Mouse (Mus musculus): Measurements from ENCODE around the gene Adpgk. TPM values are rescaled to one million over a fixed set of nuclear protein-coding genes. Genes with fewer than 3 reads are reported as not detected.

Adpgk gene
- total and polyA plus RNA-seq, 2 experiments from 2014 or later: 16.2 to 26.8 TPM

DNA sequence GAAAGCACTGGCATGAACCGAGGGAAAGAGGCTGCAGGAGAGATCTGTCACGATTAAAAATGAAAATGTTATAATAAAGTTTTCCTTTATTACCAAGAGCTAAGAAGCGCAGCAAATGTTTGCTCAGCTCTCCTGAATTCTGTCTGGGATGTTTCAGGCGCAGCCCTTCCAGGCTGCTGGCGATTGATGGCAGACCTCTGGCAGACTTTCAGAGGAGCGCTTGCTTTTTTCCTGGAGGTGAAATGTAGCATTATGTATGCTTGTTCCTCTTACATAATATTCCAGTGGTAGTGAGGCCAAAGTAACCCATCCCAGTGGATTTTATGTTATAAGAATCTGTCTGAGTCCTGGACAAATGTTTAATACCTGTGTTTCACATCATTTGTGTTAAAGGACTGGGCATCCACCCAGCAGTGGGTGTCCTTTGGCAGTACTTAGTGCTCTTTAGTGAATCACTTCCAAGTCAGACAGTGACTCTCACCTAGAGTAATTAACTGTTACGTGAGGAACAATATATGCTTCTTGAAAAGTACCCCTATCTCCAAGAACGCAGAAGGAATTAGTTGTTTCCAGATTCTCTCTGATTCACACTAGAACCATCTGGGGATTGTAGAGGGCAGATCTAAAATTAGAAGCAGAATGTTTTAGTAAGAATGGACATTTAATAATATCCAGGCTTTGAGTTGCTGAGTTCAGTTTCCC is 19.4 kb downstream of the Adpgk start:
- ATAC-seq: no peak
- H3K4me1 ChIP-seq (ENCODE audit: insufficient read depth): no peaks in the 10 kb centered on the region

GRCm38 (mm10) chr9:59311284-59311670 is 19.9 kb downstream of the Adpgk start:
- ATAC-seq (no peak), DNase-seq (no peak)
- 30% methylated on average over 3 of the region's 3 CpGs for WGBS

More for the DNA sequence above, 19.4 kb downstream of the Adpgk start:
- TF ChIP-seq CTCF (IDR thresholded peaks at IDR 0.05; ENCODE audit: low read depth): no peak
- 83% methylated on average over 8 of the region's 8 CpGs for WGBS
- H3K4me2 ChIP-seq (ENCODE audit: low read depth): no peak overlapping the region
- H3K36me3 ChIP-seq (ENCODE audit: insufficient read depth): peaks cover 51% of the 10 kb centered on the region
- H3K9ac ChIP-seq: no peak overlapping the region
- H3K27ac ChIP-seq (ENCODE audit: low read depth, low read length): no peak overlapping the region
- no peak overlapping the region for H3K4me3 ChIP-seq (ENCODE audit: low read depth, low read length)
- H3K9me3 ChIP-seq (ENCODE audit: low read length): no peaks in the 10 kb centered on the region
- no peak for DNase-seq
- H3K27me3 ChIP-seq (ENCODE audit: insufficient read depth, low read length): no peaks in the 10 kb centered on the region

DNA sequence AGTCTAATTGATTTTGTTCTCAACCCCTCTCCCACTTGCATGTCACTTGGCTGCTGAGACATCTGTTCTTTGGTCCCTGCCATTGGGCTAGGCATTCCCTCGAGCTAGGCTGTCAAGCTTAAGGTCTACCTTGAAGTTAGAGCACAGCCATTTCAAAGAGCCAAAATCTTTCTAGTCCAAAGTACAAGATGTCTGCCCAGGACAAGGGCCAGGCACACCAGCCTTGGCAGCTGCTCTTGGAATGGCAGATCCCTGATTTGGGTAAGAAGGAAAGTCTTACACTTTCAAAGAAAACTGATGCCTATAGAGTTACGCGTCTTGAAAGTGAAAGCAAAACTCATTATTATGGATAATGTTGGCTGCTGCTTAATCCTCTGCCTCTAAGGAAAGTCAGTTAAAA is 24.8 kb downstream of the Adpgk start:
- H3K27ac ChIP-seq (ENCODE audit: low read depth, low read length): no peak overlapping the region
- TF ChIP-seq CTCF (IDR thresholded peaks at IDR 0.05; ENCODE audit: low read depth): no peak
- H3K27me3 ChIP-seq (ENCODE audit: insufficient read depth, low read length): no peaks in the 10 kb centered on the region
- DNase-seq (no peak), ATAC-seq (no peak)
- H3K4me2 ChIP-seq (ENCODE audit: low read depth): no peak overlapping the region
- peaks cover 43% of the 10 kb centered on the region for H3K36me3 ChIP-seq (ENCODE audit: insufficient read depth)
- 83% methylated on average over 3 of the region's 3 CpGs for WGBS
- no peaks in the 10 kb centered on the region for H3K9me3 ChIP-seq (ENCODE audit: low read length)
- H3K9ac ChIP-seq: no peak overlapping the region
- no peak overlapping the region for H3K4me3 ChIP-seq (ENCODE audit: low read depth, low read length)
- H3K4me1 ChIP-seq (ENCODE audit: insufficient read depth): no peaks in the 10 kb centered on the region

More at GRCm38 (mm10) chr9:59311284-59311670, 19.9 kb downstream of the Adpgk start:
- H3K36me3 ChIP-seq (ENCODE audit: insufficient read depth): peaks cover 51% of the 10 kb centered on the region
- H3K9me3 ChIP-seq (ENCODE audit: low read length): no peaks in the 10 kb centered on the region
- no peaks in the 10 kb centered on the region for H3K27me3 ChIP-seq (ENCODE audit: insufficient read depth, low read length)
- no peak overlapping the region for H3K4me2 ChIP-seq (ENCODE audit: low read depth)
- TF ChIP-seq CTCF (IDR thresholded peaks at IDR 0.05; ENCODE audit: low read depth): no peak
- no peaks in the 10 kb centered on the region for H3K4me1 ChIP-seq (ENCODE audit: insufficient read depth)
- no peak overlapping the region for H3K4me3 ChIP-seq (ENCODE audit: low read depth, low read length)
- no peak overlapping the region for H3K9ac ChIP-seq
- no peak overlapping the region for H3K27ac ChIP-seq (ENCODE audit: low read depth, low read length)

DNA sequence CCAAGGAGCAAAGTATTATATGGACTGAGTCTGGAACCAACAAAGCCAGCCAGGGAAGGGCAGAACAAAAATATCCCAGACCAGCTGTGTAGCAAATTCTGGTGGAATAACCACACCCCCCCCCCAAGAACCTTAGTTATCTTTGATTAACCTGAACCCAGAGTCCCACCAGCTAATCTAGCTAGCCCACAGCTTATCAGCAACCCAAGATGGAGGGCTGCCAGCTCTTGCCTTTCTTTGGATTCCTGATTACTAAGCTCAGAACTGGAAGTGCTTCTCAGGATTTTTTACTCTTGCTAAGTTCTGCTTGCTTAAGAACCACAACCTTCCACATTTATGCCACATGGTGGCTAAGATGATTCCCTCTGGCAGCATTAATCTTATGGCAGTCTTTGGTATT is 33.0 kb downstream of the Adpgk start:
- H3K9me3 ChIP-seq (ENCODE audit: low read length): no peaks in the 10 kb centered on the region
- no peak overlapping the region for H3K4me3 ChIP-seq (ENCODE audit: low read depth, low read length)
- TF ChIP-seq CTCF (IDR thresholded peaks at IDR 0.05; ENCODE audit: low read depth): no peak
- H3K36me3 ChIP-seq (ENCODE audit: insufficient read depth): peaks cover 57% of the 10 kb centered on the region
- no peak overlapping the region for H3K9ac ChIP-seq
- DNase-seq (no peak), ATAC-seq (no peak)
- H3K27me3 ChIP-seq (ENCODE audit: insufficient read depth, low read length): no peaks in the 10 kb centered on the region
- H3K4me2 ChIP-seq (ENCODE audit: low read depth): no peak overlapping the region
- H3K27ac ChIP-seq (ENCODE audit: low read depth, low read length): no peak overlapping the region
- no peaks in the 10 kb centered on the region for H3K4me1 ChIP-seq (ENCODE audit: insufficient read depth)

GRCm38 (mm10) chr9:59330055-59330454 is 38.7 kb downstream of the Adpgk start:
- Histone ChIP-seq H3K9ac (no peak overlapping the region), H3K4me2 (ENCODE audit: low read depth) (no peak overlapping the region), H3K36me3 (ENCODE audit: insufficient read depth) (peaks cover 53% of the 10 kb centered on the region), H3K27me3 (ENCODE audit: insufficient read depth, low read length) (no peaks in the 10 kb centered on the region), H3K27ac (ENCODE audit: low read depth, low read length) (no peak overlapping the region), H3K9me3 (ENCODE audit: low read length) (no peaks in the 10 kb centered on the region), H3K4me3 (ENCODE audit: low read depth, low read length) (no peak overlapping the region), H3K4me1 (ENCODE audit: insufficient read depth) (no peaks in the 10 kb centered on the region)
- no peak for TF ChIP-seq CTCF (IDR thresholded peaks at IDR 0.05; ENCODE audit: low read depth)
- ATAC-seq (no peak), DNase-seq (no peak)
- WGBS: 92% methylated on average over 5 of the region's 5 CpGs

GRCm38 (mm10) chr9:59336539-59336938 is 45.2 kb downstream of the Adpgk start:
- 97% methylated on average over 3 of the region's 3 CpGs for WGBS
- no peak for TF ChIP-seq CTCF (IDR thresholded peaks at IDR 0.05; ENCODE audit: low read depth)
- H3K36me3 ChIP-seq (ENCODE audit: insufficient read depth): peaks cover 49% of the 10 kb centered on the region

DNA sequence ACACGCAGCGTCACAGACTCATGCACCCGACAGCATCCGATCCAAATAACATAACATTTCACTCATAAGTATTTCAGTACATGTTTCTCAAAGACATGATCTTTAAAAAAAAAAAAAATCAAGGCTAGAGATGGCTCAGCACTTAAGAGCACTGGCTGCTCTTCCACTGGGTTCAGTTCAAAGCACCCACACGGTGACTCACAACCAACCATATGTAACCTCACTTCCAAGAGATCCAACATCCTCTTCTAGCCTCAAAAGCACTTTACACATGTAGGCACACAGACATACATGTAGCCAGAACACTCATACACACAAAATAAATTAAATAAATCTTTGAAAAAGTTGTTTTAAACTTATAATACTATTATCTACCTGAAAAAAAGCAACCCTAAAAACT is 46.5 kb downstream of the Adpgk start:
- 95% methylated on average over 5 of the region's 5 CpGs for WGBS
- ATAC-seq: no peak

More at GRCm38 (mm10) chr9:59336539-59336938, 45.2 kb downstream of the Adpgk start:
- Histone ChIP-seq H3K9ac (no peak overlapping the region), H3K4me1 (ENCODE audit: insufficient read depth) (no peaks in the 10 kb centered on the region), H3K4me3 (ENCODE audit: low read depth, low read length) (no peak overlapping the region), H3K4me2 (ENCODE audit: low read depth) (no peak overlapping the region), H3K27ac (ENCODE audit: low read depth, low read length) (no peak overlapping the region), H3K27me3 (ENCODE audit: insufficient read depth, low read length) (no peaks in the 10 kb centered on the region), H3K9me3 (ENCODE audit: low read length) (no peaks in the 10 kb centered on the region)
- DNase-seq (no peak), ATAC-seq (no peak)

More for the DNA sequence above, 46.5 kb downstream of the Adpgk start:
- Histone ChIP-seq H3K36me3 (ENCODE audit: insufficient read depth) (peaks cover 49% of the 10 kb centered on the region), H3K9me3 (ENCODE audit: low read length) (no peaks in the 10 kb centered on the region), H3K27ac (ENCODE audit: low read depth, low read length) (no peak overlapping the region), H3K4me1 (ENCODE audit: insufficient read depth) (no peaks in the 10 kb centered on the region), H3K27me3 (ENCODE audit: insufficient read depth, low read length) (no peaks in the 10 kb centered on the region), H3K9ac (no peak overlapping the region), H3K4me3 (ENCODE audit: low read depth, low read length) (no peak overlapping the region), H3K4me2 (ENCODE audit: low read depth) (no peak overlapping the region)
- no peak for TF ChIP-seq CTCF (IDR thresholded peaks at IDR 0.05; ENCODE audit: low read depth)
- no peak for DNase-seq
